Mouse (Mus musculus) thymus, postnatal 36 days (tissue): ENCODE results near the gene Ino80b.
"Not testable (repeated sequence)": the region's sequence is repeated elsewhere in the genome, so short reads cannot be mapped to it uniquely, and the experiment has no call there.

Source experiments
- DNase-seq, 2 experiments: peaks; one replicate each; pipeline ENCODE4 v3.0.0; 2022; ENCODE audit warnings: mixed read lengths in 2 of 2

Gene Ino80b

GRCm38 (mm10) chr6:83125331-83125730, at the start of gene Ino80b:
Ino80b (minus strand) TSS chr6:83125431.
- no peak for DNase-seq

- DNase-seq = no peak
Observed at GRCm38 (mm10) chr6:83172240-83172920, 47.1 kb upstream of the Ino80b start.

- DNase-seq = no peak
Observed at GRCm38 (mm10) chr6:83171063-83171462, 45.8 kb upstream of the Ino80b start.

- DNase-seq = no peak
Observed at GRCm38 (mm10) chr6:83169872-83170271, 44.6 kb upstream of the Ino80b start.

GRCm38 (mm10) chr6:83166243-83166630, 41.0 kb upstream of the Ino80b start:
- DNase-seq = no peak

- DNase-seq = peak; percentile 92 to 93
Observed at GRCm38 (mm10) chr6:83165607-83166242, 40.5 kb upstream of the Ino80b start, which contains the start of gene Dctn1. Dctn1 (plus strand) TSS chr6:83165920.

- no peak for DNase-seq
Observed at GRCm38 (mm10) chr6:83165026-83165606, 39.9 kb upstream of the Ino80b start.

- peak; percentile 41 to 43 for DNase-seq
Observed at GRCm38 (mm10) chr6:83162701-83163100, 37.5 kb upstream of the Ino80b start.

- peak in 1 of 2 experiments; percentile 23 for DNase-seq
Observed at GRCm38 (mm10) chr6:83161921-83162641, 36.9 kb upstream of the Ino80b start.

- DNase-seq = no peak
Observed at GRCm38 (mm10) chr6:83161442-83161841, 36.2 kb upstream of the Ino80b start.

- not testable (repeated sequence) for DNase-seq
Observed at GRCm38 (mm10) chr6:83159456-83159855, 34.2 kb upstream of the Ino80b start.

GRCm38 (mm10) chr6:83156259-83156684, 31.0 kb upstream of the Ino80b start, which contains the start of the genes Wdr54 and 1700003E16Rik:
Wdr54 (minus strand) TSS chr6:83156397.
1700003E16Rik (plus strand) TSS chr6:83156404.
- peak; percentile 30 to 54 for DNase-seq

GRCm38 (mm10) chr6:83155552-83156238, 30.5 kb upstream of the Ino80b start:
- no peak for DNase-seq

GRCm38 (mm10) chr6:83153485-83153884, 28.3 kb upstream of the Ino80b start:
- DNase-seq = no peak

- DNase-seq = no peak
Observed at GRCm38 (mm10) chr6:83153038-83153437, 27.8 kb upstream of the Ino80b start.

GRCm38 (mm10) chr6:83151721-83152120, 26.5 kb upstream of the Ino80b start:
- DNase-seq = no peak

GRCm38 (mm10) chr6:83147280-83147679, 22.0 kb upstream of the Ino80b start:
- DNase-seq = no peak

GRCm38 (mm10) chr6:83145805-83146204, 20.6 kb upstream of the Ino80b start:
- no peak for DNase-seq

- no peak for DNase-seq
Observed at GRCm38 (mm10) chr6:83145209-83145608, 20.0 kb upstream of the Ino80b start.

- no peak for DNase-seq
Observed at GRCm38 (mm10) chr6:83142886-83143285, 17.7 kb upstream of the Ino80b start.

GRCm38 (mm10) chr6:83142211-83142731, 17.0 kb upstream of the Ino80b start:
- peak in 1 of 2 experiments; percentile 19 for DNase-seq

- DNase-seq = no peak
Observed at GRCm38 (mm10) chr6:83141636-83142035, 16.4 kb upstream of the Ino80b start.
